In the genomic region with DNA sequence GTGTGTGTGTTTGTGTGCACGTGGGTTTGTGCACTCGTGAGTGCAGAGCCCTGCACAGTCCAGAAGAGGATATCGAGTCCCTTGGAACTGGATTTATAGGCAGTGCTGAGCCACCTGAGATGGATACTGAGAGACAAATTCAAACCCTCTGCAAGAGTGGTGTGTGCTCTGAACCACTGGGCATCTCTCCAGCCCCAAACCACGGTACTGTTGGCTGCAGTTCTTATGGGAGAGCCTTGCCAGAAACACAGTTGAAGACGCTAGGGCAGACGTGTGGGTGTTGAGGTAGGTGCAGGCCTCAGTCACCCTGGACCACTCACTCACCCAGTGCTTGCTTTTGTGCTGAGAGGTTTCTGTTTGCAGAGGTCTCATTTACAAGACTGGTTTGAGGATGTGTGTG, we compare ENCODE assay signal across 13 mouse cellular contexts. TPM values are rescaled to one million over a fixed set of nuclear protein-coding genes. Genes with fewer than 3 reads are reported as not detected.
DNase-seq lines count a peak whose midpoint lies in the region; ATAC-seq and TF ChIP-seq lines count a peak whose summit lies in the region.
"Had no signal": no experiment of that assay in that cellular context is flagged by ENCODE, and none has a peak within 500 bp of the region (broad histone marks: within the 10 kb centered on the region; RNA-seq: fewer than 3 reads in every experiment).

No protein-coding gene starts in this region.

- H3K4me3 ChIP-seq in left cerebral cortex, adult 2 months, result no peak overlapping the region
- H3K4me3 ChIP-seq: intestine, embryonic 15.5 days; limb, embryonic 15.5 days had no signal

- ATAC-seq in cerebellum, adult (ENCODE audit: insufficient number of reproducible peaks, low FRiP score, low TSS enrichment), result peak; percentile 72; the same call in 1 of the 2 replicates
- ATAC-seq in erythroblast, adult 5-6 weeks (replicated peaks; ENCODE audit: low FRiP score, poor library complexity, severe bottlenecking), result no peak
- ATAC-seq: intestine, embryonic 15.5 days; midbrain, embryonic 16.5 days had no signal

- DNase-seq in cerebellum, postnatal 4 days (ENCODE audit: low spot score in 2 of 2), result no peak
- DNase-seq in left cerebral cortex, adult 18-20 months (ENCODE audit: low spot score in 2 of 2), result peak; percentile 28 to 61
- no peak for DNase-seq in left cerebral cortex, adult 2 months (ENCODE audit: extremely low spot score in 1 of 2, low spot score in 2 of 2)
- DNase-seq in cerebellum, adult 11-12 months, result peak; percentile 61
- DNase-seq in heart, postnatal 10 days, result peak; percentile 35 to 53
- DNase-seq in spleen, postnatal 14 days (ENCODE audit: low spot score in 2 of 2), result no peak
- DNase-seq: lung, postnatal 10 days; thymus, postnatal 14 days had no signal

- no peak overlapping the region for H3K27ac ChIP-seq in left cerebral cortex, adult 2 months
- H3K27ac ChIP-seq: intestine, embryonic 15.5 days; limb, embryonic 15.5 days had no signal

- intact Hi-C loops in left cerebral cortex, adult 2 months (cut with DNase I), result loop anchor here (5.0 kb wide), 1 partner anchor 39 kb away; no protein-coding TSS in a partner anchor
- intact Hi-C loops in heart, postnatal 10 days (cut with DNase I), result no loop called here

- no peak for TF ChIP-seq CTCF in left cerebral cortex, adult 2 months (IDR thresholded peaks at IDR 0.05)

RNA-seq across cellular contexts. Expression of a gene that starts 41.1 kb away (rescaled TPM):
- 100 to 1,000 TPM; 115 to 117 TPM for total RNA-seq in left cerebral cortex, adult 18-20 months (2021)
- total RNA-seq in left cerebral cortex, adult 2 months (2021), result 100 to 1,000 TPM; 110 to 123 TPM
- 10 to 100 TPM; 18.6 to 19.5 TPM for total RNA-seq in heart, postnatal 10 days (2021)
- 2.5 TPM in 1 of 2 replicates, not detected in the other for total RNA-seq in erythroblast, adult 5-6 weeks (2015; ENCODE audit: low replicate concordance)
- total RNA-seq in erythroblast, adult 5-6 weeks (2017; ENCODE audit: low replicate concordance), result 0.84 TPM in 1 of 2 replicates, not detected in the other

Comparison
In these comparisons a context has a peak if more than half of its experiments do, and no peak if none do; other contexts are left out.
1. DNase-seq: peak in left cerebral cortex, adult 18-20 months (2 of 2), cerebellum, adult 11-12 months (single experiment) and heart, postnatal 10 days (2 of 2); none in cerebellum, postnatal 4 days (0 of 2), left cerebral cortex, adult 2 months (0 of 2) and spleen, postnatal 14 days (0 of 2).
2. RNA of a gene that starts 41.1 kb away (total RNA-seq): 110 to 123 TPM in left cerebral cortex, adult 2 months, 115 to 117 TPM in left cerebral cortex, adult 18-20 months and 18.6 to 19.5 TPM in heart, postnatal 10 days; 0.84 to 2.5 TPM in erythroblast, adult 5-6 weeks; every median in the first group is over 4 times any median in the second.